Mouse (Mus musculus): ENCODE measurements around the gene Cnrip1.

Gene Cnrip1

GRCm38 (mm10) chr11:17106936-17107335, 55.5 kb downstream of the Cnrip1 start:
- no peak for DNase-seq (ENCODE audit: extremely low read depth, low read depth)

GRCm38 (mm10) chr11:17107359-17107758, 56.0 kb downstream of the Cnrip1 start:
- no peak for DNase-seq (ENCODE audit: extremely low read depth, low read depth)

GRCm38 (mm10) chr11:17112419-17113090, 61.2 kb downstream of the Cnrip1 start:
- DNase-seq (ENCODE audit: extremely low read depth, low read depth): no peak

GRCm38 (mm10) chr11:17126418-17126817, 75.0 kb downstream of the Cnrip1 start:
- DNase-seq (ENCODE audit: extremely low read depth, low read depth): no peak

Data from MEL-GATA-1-ER (cell line).